Mouse (Mus musculus) liver, adult 2 months (tissue): ENCODE measurements around the gene Dgkz.

ENCODE experiments used
- CTCF ChIP-seq: fragments of 200-500 bp; IDR thresholded peaks from 2 replicates; pipeline ENCODE4 v1.5.1; 2011; ENCODE audit warnings: low read depth, low read length, control low read depth
- POLR2A ChIP-seq: fragments of 200-500 bp; IDR thresholded peaks from 2 replicates; pipeline ENCODE4 v1.6.1; 2011; ENCODE audit warnings: low read length, control low read depth; ENCODE audit not compliant: insufficient read depth; ENCODE audit errors: extremely low read depth

DNA sequence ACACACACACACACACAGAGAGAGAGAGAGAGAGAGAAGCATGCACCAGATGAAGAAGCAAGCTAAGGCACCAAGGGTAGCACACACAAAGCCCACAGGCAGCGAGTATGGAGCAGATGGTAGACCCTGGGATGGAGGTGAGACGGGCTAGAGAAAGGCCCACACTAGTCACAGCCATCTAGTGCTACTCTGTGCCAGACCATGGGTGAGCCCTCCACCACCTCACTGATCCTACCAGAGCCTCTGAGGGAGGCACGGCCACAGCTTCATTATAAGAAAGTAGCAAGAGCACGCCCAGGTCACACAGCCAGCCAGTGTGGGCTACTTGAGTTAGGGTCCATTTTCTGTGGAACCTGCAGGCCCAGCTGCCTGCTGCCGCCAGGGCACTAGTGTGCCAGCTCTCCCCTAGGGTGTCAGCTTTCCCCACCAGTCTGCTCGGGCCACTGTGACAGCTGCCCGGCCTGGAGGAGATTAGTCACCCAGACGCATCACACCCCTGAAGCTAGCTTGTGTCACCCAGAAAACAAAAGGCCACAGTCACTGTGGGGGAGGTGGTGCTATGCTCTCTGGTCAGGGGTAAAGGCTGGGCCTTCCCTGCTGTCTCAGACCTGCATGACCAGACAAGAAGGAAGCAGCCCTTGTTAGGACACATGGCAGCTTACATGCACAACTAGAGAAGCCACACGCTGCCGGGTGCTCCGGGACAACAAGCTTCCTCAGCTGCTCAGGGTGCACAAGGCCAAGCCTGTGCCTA, 28.1 kb downstream of the Dgkz start:
- TF ChIP-seq POLR2A (no peak), CTCF (no peak)
